Mouse (Mus musculus): ENCODE data around the gene Sox30. TPM values are rescaled to one million over a fixed set of nuclear protein-coding genes. Genes with fewer than 3 reads are reported as not detected.

Sox30 gene
- polyA plus RNA-seq (2014; fragmentation: Nextera tagmentation; extraction: Ambion mirVana), result 0.17 and 0.37 TPM in 2 replicates

DNA sequence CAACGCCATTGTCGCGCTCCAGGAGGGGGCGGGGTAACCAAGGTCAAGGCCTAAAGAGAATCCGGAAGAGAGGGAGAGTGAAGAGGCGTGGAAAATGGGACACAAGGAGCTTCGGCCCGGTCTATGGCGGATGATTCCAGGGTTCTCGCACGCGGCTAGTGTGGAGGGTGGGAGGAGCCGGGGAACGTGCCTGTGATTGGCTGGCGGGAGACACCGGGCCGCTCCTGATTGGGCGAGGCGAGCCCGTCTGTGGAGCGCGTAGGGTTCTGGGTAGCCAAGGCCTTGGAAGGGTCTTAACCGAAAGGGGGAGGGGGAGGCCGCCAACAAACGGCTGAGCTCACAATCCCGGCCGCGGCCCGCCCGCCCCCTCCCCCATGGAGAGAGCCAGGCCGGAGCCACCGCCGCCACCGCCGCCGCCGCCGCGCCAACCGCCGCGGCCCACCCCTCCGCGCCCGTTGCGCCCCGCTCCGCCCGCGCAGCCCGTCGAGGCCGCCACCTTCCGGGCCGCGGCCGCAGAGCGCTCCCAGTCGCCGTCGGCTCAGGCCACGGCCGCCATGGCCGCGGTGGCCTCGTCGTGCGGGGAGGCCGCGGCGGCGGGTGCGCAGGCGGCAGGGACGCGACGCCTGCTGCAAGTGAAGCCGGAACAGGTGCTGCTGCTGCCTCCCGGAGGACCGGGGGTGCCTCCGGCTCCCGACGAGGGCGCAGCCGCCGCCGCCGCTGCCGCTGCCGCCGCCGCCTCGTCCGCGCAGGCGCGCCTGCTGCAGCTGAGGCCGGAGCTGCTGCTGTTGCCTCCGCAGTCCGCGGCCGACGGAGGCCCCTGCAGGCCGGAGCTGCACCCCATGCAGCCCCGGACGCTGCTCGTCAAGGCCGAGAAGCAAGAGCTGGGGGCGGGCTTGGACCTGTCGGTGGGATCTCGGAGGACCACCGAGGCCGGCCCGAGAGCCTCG lies at the start of gene Sox30:
TSS of gene Sox30 (plus strand) at position 365 of the 947 bp plus-strand sequence.
- Histone ChIP-seq H3K36me3 (ENCODE audit: control insufficient read depth, insufficient read depth, low read length) (no peaks in the 10 kb centered on the region), H3K4me2 (ENCODE audit: low read depth, low read length, severe bottlenecking) (peak within 1 kb of the TSS; percentile 71), H3K27ac (ENCODE audit: low read depth, low read length) (no peak within 1 kb of the TSS; the same call in 1 of the 2 replicates), H3K4me1 (replicated peaks; ENCODE audit: control insufficient read depth, insufficient read depth, low read length) (peaks cover 2% of the 10 kb centered on the region; the same call in 1 of the 2 replicates), H3K27me3 (ENCODE audit: control insufficient read depth, insufficient read depth, low read length) (peaks cover 10% of the 10 kb centered on the region; the same call in 1 of the 2 replicates), H3K9ac (ENCODE audit: low read length) (peak within 1 kb of the TSS; percentile 79), H3K4me3 (ENCODE audit: low read depth, low read length) (peak within 1 kb of the TSS; percentile 58), H3K9me3 (ENCODE audit: control insufficient read depth, low read length) (peaks cover 4% of the 10 kb centered on the region)
- 12% methylated on average over 69 of the region's 115 CpGs for WGBS
- peak; percentile 87 for DNase-seq (ENCODE audit: low spot score)
- ATAC-seq (replicated peaks; ENCODE audit: low FRiP score), result peak; percentile 95

DNA sequence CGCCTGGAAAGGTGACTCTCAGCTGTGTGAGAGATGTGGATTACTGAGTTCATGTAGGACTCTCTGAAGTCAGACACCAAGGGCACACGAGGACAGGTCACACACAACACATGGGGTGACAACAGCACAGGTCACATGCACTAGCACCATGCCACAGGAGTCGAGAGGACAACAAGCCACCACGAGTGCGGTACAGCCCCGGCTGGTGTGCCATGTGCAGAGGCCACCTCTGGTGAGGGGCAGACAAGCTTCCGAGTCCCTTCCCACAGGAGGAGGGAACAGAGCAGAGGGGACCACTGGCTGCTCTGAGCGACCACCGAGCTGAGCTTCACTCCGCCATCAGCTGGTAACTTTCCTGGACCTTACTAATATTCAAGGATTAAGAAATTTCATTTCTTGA lies 47.3 kb upstream of the Sox30 start:
- H3K4me1 ChIP-seq (replicated peaks; ENCODE audit: control insufficient read depth, insufficient read depth, low read length), result no peaks in the 10 kb centered on the region
- no peaks in the 10 kb centered on the region for H3K9me3 ChIP-seq (ENCODE audit: control insufficient read depth, low read length)
- H3K9ac ChIP-seq (ENCODE audit: low read length), result no peak overlapping the region
- H3K27me3 ChIP-seq (ENCODE audit: control insufficient read depth, insufficient read depth, low read length), result no peaks in the 10 kb centered on the region
- H3K4me3 ChIP-seq (ENCODE audit: low read depth, low read length), result no peak overlapping the region
- no peak for ATAC-seq (replicated peaks; ENCODE audit: low FRiP score)
- no peak for DNase-seq (ENCODE audit: low spot score)
- WGBS, result 91% methylated on average over 10 of the region's 10 CpGs
- no peaks in the 10 kb centered on the region; the same call in 1 of the 2 replicates for H3K36me3 ChIP-seq (ENCODE audit: control insufficient read depth, insufficient read depth, low read length)
- no peak overlapping the region for H3K27ac ChIP-seq (ENCODE audit: low read depth, low read length)
- H3K4me2 ChIP-seq (ENCODE audit: low read depth, low read length, severe bottlenecking), result no peak overlapping the region

DNA sequence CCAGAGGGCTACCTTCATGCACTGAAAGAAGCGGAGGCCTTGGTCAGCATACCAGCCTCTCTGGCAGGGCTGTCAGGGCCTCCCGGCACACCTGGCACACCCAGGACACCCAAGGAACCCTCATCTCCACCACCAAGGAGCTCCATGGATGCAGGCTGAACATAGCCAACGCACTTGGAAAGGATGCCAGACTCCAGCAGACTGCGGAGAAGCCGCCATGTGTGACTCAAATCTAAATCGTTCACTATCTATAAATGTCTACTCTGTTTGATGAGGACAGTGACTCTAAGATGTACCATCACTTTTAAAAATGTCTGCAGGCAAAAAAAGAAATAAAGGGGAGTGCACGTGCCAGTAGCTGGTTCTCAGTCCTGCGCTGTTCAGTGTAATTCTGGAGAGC lies 42.6 kb upstream of the Sox30 start:
- DNase-seq (ENCODE audit: low spot score), result no peak
- no peaks in the 10 kb centered on the region; the same call in 1 of the 2 replicates for H3K36me3 ChIP-seq (ENCODE audit: control insufficient read depth, insufficient read depth, low read length)
- ATAC-seq (replicated peaks; ENCODE audit: low FRiP score), result no peak
- 93% methylated on average over 8 of the region's 8 CpGs for WGBS
- H3K27ac ChIP-seq (ENCODE audit: low read depth, low read length), result no peak overlapping the region
- H3K4me1 ChIP-seq (replicated peaks; ENCODE audit: control insufficient read depth, insufficient read depth, low read length), result no peaks in the 10 kb centered on the region
- no peaks in the 10 kb centered on the region for H3K9me3 ChIP-seq (ENCODE audit: control insufficient read depth, low read length)
- no peaks in the 10 kb centered on the region for H3K27me3 ChIP-seq (ENCODE audit: control insufficient read depth, insufficient read depth, low read length)
- H3K9ac ChIP-seq (ENCODE audit: low read length), result no peak overlapping the region
- no peak overlapping the region for H3K4me3 ChIP-seq (ENCODE audit: low read depth, low read length)
- H3K4me2 ChIP-seq (ENCODE audit: low read depth, low read length, severe bottlenecking), result no peak overlapping the region

DNA sequence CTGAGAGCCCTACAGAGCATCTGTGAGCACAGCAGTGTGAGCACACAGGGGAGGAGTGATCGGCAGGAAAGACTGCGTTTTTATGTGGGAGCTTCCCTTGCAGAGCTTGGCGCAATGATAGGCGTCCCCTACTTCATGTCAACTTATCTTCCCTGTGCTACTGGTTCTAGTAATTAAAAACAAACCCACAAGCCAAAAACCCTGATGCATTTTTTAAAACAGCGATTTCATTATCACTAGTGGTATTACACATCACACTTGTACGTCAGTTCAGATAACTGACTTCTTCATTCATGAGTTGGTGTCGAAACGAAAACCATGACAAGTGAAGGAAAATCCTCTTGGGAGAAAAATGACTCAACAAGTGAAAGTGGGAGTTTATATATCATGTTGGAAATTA lies 41.2 kb upstream of the Sox30 start:
- Histone ChIP-seq H3K4me1 (replicated peaks; ENCODE audit: control insufficient read depth, insufficient read depth, low read length) (peaks cover 2% of the 10 kb centered on the region; the same call in 1 of the 2 replicates), H3K27ac (ENCODE audit: low read depth, low read length) (no peak overlapping the region), H3K4me3 (ENCODE audit: low read depth, low read length) (no peak overlapping the region), H3K27me3 (ENCODE audit: control insufficient read depth, insufficient read depth, low read length) (no peaks in the 10 kb centered on the region), H3K4me2 (ENCODE audit: low read depth, low read length, severe bottlenecking) (no peak overlapping the region), H3K9ac (ENCODE audit: low read length) (no peak overlapping the region), H3K36me3 (ENCODE audit: control insufficient read depth, insufficient read depth, low read length) (no peaks in the 10 kb centered on the region; the same call in 1 of the 2 replicates), H3K9me3 (ENCODE audit: control insufficient read depth, low read length) (no peaks in the 10 kb centered on the region)
- DNase-seq (ENCODE audit: low spot score), result no peak
- no peak for ATAC-seq (replicated peaks; ENCODE audit: low FRiP score)
- 94% methylated on average over 8 of the region's 8 CpGs for WGBS

DNA sequence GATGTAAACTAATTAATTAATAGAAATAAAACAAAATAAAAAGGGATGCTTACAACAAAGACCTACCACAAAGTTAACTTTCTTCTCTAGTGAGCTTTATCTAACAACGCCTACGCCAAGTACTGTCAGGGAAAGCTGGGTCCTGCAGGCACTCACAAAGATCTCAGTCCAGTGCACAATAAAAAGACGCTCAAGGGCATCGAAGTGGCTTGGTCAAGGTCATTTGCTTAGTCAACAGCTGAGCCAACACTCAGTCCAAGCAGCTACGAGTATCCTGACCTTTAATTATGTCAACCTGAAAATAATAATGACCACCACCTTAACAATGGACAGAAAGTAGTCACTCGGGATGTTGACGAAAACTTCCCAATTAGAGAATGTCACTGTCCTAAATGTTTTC lies 37.8 kb upstream of the Sox30 start:
- H3K36me3 ChIP-seq (ENCODE audit: control insufficient read depth, insufficient read depth, low read length), result no peaks in the 10 kb centered on the region; the same call in 1 of the 2 replicates

DNA sequence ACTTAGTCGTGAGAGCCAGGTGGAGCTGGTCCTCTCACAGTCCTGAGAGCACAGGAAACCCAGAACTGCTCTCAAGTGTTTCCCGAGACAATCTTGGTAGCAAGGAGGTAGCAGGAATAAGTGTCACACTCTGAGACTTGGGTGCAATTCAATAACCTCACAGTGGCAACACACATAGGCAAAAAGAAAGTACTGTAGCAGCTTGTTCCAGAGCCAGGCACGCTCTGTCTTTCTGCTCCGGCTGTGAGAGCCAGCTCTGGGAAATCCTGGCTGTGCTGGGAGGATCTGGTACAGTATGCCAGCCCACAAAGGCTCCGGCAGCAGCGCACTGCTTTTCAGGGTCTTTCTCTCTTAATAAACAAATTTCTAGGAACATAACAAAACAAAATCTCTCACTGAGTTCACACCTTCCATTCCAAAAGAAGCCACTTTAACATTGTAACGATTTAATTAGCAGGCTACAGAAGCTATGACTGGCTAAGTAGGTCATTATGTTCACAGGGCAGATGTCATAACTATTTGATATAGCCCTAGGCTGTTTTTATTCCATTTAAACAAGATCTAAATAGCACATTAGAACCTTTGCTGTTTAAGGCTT lies 36.9 kb upstream of the Sox30 start:
- no peak for ATAC-seq (replicated peaks; ENCODE audit: low FRiP score)
- H3K27ac ChIP-seq (ENCODE audit: low read depth, low read length), result no peak overlapping the region
- H3K9ac ChIP-seq (ENCODE audit: low read length), result peak overlapping the region; percentile 85; the same call in 1 of the 2 replicates

More for the DNA sequence above, 37.8 kb upstream of the Sox30 start:
- no peak for DNase-seq (ENCODE audit: low spot score)
- no peaks in the 10 kb centered on the region for H3K9me3 ChIP-seq (ENCODE audit: control insufficient read depth, low read length)
- no peak overlapping the region for H3K4me2 ChIP-seq (ENCODE audit: low read depth, low read length, severe bottlenecking)
- H3K27ac ChIP-seq (ENCODE audit: low read depth, low read length), result no peak overlapping the region
- H3K4me1 ChIP-seq (replicated peaks; ENCODE audit: control insufficient read depth, insufficient read depth, low read length), result peaks cover 2% of the 10 kb centered on the region; the same call in 1 of the 2 replicates
- no peaks in the 10 kb centered on the region for H3K27me3 ChIP-seq (ENCODE audit: control insufficient read depth, insufficient read depth, low read length)
- H3K4me3 ChIP-seq (ENCODE audit: low read depth, low read length), result no peak overlapping the region
- no peak overlapping the region for H3K9ac ChIP-seq (ENCODE audit: low read length)
- ATAC-seq (replicated peaks; ENCODE audit: low FRiP score), result no peak
- WGBS, result 92% methylated on average over 7 of the region's 7 CpGs

DNA sequence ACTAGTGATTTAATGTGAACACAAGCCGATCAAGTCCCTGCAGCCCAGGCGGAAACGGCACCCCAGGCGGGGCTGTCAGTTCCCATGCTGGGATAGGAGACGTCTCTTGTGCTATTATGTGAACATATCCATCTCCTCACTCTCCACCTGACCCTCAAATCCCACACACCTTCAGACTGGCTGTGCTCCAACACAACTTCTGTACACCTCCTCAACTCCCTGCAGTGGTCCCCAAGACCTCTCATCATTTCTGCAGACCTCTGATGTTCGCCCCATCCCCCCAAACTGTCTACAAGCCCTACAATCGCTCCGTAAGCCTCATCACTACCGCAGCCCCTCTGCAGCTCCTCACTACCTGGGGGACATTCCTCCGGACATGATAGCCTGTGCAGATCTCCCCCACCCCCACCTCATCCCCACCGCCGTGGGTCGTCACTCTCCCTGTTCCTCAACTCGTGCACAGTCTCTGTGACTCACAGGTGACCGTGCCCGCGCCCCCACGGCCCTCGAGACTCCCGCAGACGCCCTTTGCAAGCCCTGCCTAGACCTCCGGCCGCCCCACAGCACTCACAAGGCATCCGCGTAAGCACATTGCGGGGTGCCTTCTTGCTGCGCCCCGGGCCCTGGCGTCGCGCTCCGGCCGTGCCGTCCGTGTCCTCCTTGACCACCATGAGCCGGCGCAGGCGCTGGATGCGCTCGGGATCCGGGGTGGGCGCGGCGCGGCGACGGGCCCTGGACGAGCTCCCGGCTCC lies 36.0 kb upstream of the Sox30 start:
- peak overlapping the region; percentile 81 for H3K4me3 ChIP-seq (ENCODE audit: low read depth, low read length)
- under 1% methylated on average over 49 of the region's 49 CpGs for WGBS
- ATAC-seq (replicated peaks; ENCODE audit: low FRiP score) (peak; percentile 74), DNase-seq (ENCODE audit: low spot score) (peak; percentile 61)
- H3K27ac ChIP-seq (ENCODE audit: low read depth, low read length), result no peak overlapping the region
- H3K9me3 ChIP-seq (ENCODE audit: control insufficient read depth, low read length), result no peaks in the 10 kb centered on the region
- H3K4me1 ChIP-seq (replicated peaks; ENCODE audit: control insufficient read depth, insufficient read depth, low read length), result peaks cover 2% of the 10 kb centered on the region; the same call in 1 of the 2 replicates
- peak overlapping the region; percentile 88 for H3K4me2 ChIP-seq (ENCODE audit: low read depth, low read length, severe bottlenecking)
- peak overlapping the region; percentile 85 for H3K9ac ChIP-seq (ENCODE audit: low read length)
- H3K36me3 ChIP-seq (ENCODE audit: control insufficient read depth, insufficient read depth, low read length), result no peaks in the 10 kb centered on the region
- H3K27me3 ChIP-seq (ENCODE audit: control insufficient read depth, insufficient read depth, low read length), result no peaks in the 10 kb centered on the region

More for the DNA sequence above, 36.9 kb upstream of the Sox30 start:
- Histone ChIP-seq H3K4me3 (ENCODE audit: low read depth, low read length) (peak overlapping the region; percentile 81), H3K4me1 (replicated peaks; ENCODE audit: control insufficient read depth, insufficient read depth, low read length) (peaks cover 2% of the 10 kb centered on the region; the same call in 1 of the 2 replicates), H3K36me3 (ENCODE audit: control insufficient read depth, insufficient read depth, low read length) (no peaks in the 10 kb centered on the region), H3K4me2 (ENCODE audit: low read depth, low read length, severe bottlenecking) (peak overlapping the region; percentile 88), H3K9me3 (ENCODE audit: control insufficient read depth, low read length) (no peaks in the 10 kb centered on the region), H3K27me3 (ENCODE audit: control insufficient read depth, insufficient read depth, low read length) (no peaks in the 10 kb centered on the region)
- 68% methylated on average over 7 of the region's 7 CpGs for WGBS
- no peak for DNase-seq (ENCODE audit: low spot score)

DNA sequence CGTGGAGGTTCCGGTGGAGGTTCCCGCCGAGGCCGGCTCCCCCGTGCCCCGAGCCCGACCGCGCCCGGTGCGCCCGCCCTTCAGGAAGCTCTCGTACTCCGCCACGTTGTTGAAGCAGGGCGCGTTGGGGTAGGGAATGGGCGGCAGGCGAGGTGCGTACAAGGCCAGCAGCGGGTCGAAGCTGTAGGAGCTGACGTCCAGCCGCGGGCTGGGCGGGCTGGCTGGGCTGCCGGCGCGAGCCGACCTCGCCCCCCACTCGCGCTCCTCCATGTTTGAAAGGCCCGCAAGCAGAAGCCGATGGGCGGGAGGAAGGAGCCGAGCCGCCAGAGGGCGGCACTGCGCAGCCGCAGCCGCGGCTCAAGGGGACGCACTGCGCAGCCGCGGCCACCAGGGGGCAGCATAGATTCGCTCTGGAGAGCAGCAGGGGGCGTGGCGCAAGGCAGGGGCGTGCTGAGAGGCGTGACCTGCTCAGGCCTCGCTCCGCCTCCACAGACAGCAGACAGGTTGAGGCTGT lies 35.4 kb upstream of the Sox30 start, which contains the start of gene Lsm11:
TSS of gene Lsm11 (minus strand) at position 293 of the 514 bp plus-strand sequence.
- WGBS, result under 1% methylated on average over 55 of the region's 55 CpGs

More for the DNA sequence above, 35.4 kb upstream of the Sox30 start, which contains the start of gene Lsm11:
- H3K4me1 ChIP-seq (replicated peaks; ENCODE audit: control insufficient read depth, insufficient read depth, low read length), result peaks cover 2% of the 10 kb centered on the region; the same call in 1 of the 2 replicates
- peak within 1 kb of the TSS; percentile 85 for H3K9ac ChIP-seq (ENCODE audit: low read length)
- no peaks in the 10 kb centered on the region for H3K9me3 ChIP-seq (ENCODE audit: control insufficient read depth, low read length)
- H3K27ac ChIP-seq (ENCODE audit: low read depth, low read length), result no peak within 1 kb of the TSS
- peak within 1 kb of the TSS; percentile 88 for H3K4me2 ChIP-seq (ENCODE audit: low read depth, low read length, severe bottlenecking)
- H3K36me3 ChIP-seq (ENCODE audit: control insufficient read depth, insufficient read depth, low read length), result no peaks in the 10 kb centered on the region; the same call in 1 of the 2 replicates
- ATAC-seq (replicated peaks; ENCODE audit: low FRiP score) (peak; percentile 92), DNase-seq (ENCODE audit: low spot score) (peak; percentile 99)
- H3K27me3 ChIP-seq (ENCODE audit: control insufficient read depth, insufficient read depth, low read length), result no peaks in the 10 kb centered on the region
- peak within 1 kb of the TSS; percentile 81 for H3K4me3 ChIP-seq (ENCODE audit: low read depth, low read length)
